ENCODE assay signal across 8 mouse cellular contexts in the genomic region with DNA sequence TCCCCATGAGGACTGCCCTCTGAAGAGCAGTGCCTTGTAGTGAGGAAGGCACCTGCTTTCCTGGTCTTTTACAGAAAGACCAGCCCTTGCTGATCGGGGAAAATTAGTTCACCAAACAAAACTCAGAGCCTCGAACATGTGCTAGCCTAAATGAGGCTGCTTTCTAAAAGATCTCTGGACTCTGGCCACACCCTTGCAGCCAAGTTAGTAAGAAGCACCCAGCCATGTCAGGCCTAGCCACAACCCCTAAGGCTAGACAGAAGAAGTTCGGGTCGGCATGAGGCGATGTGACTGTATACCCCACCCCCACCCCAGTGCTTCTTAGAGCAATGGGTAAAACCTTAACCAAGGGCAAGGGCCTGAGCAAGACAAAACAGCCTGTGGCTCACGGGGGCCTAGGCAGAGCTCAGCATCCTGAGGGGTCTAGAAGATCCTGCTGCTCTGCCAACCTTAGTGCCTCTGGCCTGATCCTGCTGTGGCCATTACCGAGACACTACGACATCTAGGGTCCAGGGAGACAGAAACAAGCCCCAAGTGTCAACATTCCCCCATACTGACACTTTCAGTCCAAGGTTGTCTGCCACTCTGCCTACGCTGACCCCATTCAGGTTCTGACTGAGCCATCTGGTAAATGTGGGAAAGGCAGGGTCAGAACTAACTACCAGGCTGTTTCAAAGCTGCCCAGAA. TPM values are rescaled to one million over a fixed set of nuclear protein-coding genes. Genes with fewer than 3 reads are reported as not detected.
DNase-seq lines count a peak whose midpoint lies in the region; ATAC-seq and TF ChIP-seq lines count a peak whose summit lies in the region.

No protein-coding gene starts in this region.

- no peak for ATAC-seq in hindbrain, embryonic 15.5 days (ENCODE audit: low FRiP score, low read depth)
- no peak for ATAC-seq in liver, embryonic 11.5 days (replicated peaks; ENCODE audit: low FRiP score)
- no peak for ATAC-seq in stomach, embryonic 15.5 days (ENCODE audit: insufficient read depth, low FRiP score, low read depth)
- no peak for ATAC-seq in cerebellum, adult (ENCODE audit: insufficient number of reproducible peaks, low FRiP score, low TSS enrichment)
- ATAC-seq in frontal cortex, adult (ENCODE audit: low TSS enrichment) = no peak

- H3K27me3 ChIP-seq in E14TG2a.4 (ENCODE audit: insufficient read depth, low read length) = peaks cover 24% of the 10 kb centered on the region
- H3K27me3 ChIP-seq in hindbrain, embryonic 15.5 days = no peaks in the 10 kb centered on the region
- no peaks in the 10 kb centered on the region for H3K27me3 ChIP-seq in liver, embryonic 11.5 days (replicated peaks; ENCODE audit: control insufficient read depth, insufficient read depth, low read length)
- no peaks in the 10 kb centered on the region for H3K27me3 ChIP-seq in stomach, embryonic 15.5 days (replicated peaks)

- WGBS in bone marrow, adult 2 months = 6% methylated on average over 9 of the region's 9 CpGs
- WGBS in hindbrain, embryonic 15.5 days = 70% methylated on average over 9 of the region's 9 CpGs
- 31% methylated on average over 9 of the region's 9 CpGs for WGBS in liver, embryonic 11.5 days
- 63% methylated on average over 9 of the region's 9 CpGs for WGBS in stomach, embryonic 15.5 days

- no peak for TF ChIP-seq CTCF in E14TG2a.4 (conservative IDR thresholded peaks at IDR 0.05; ENCODE audit: low read length)
- no peak for TF ChIP-seq CTCF in bone marrow, adult 2 months (IDR thresholded peaks at IDR 0.05; ENCODE audit: control insufficient read depth, insufficient read depth, low read length)

- H3K4me2 ChIP-seq in hindbrain, embryonic 15.5 days = peak overlapping the region; percentile 97
- peak overlapping the region; percentile 94 for H3K4me2 ChIP-seq in liver, embryonic 11.5 days
- peak overlapping the region; percentile 83 for H3K4me2 ChIP-seq in stomach, embryonic 15.5 days

- DNase-seq in liver, embryonic 11.5 days (ENCODE audit: low spot score) = no peak
- DNase-seq in right cerebral cortex, adult 18-20 months = no peak

- H3K27ac ChIP-seq in bone marrow, adult 2 months (ENCODE audit: control insufficient read depth, insufficient read depth, low read depth, low read length, poor library complexity) = peak overlapping the region; percentile 92
- H3K27ac ChIP-seq in hindbrain, embryonic 15.5 days (replicated peaks) = no peak overlapping the region
- H3K27ac ChIP-seq in liver, embryonic 11.5 days (ENCODE audit: low read depth, low read length) = peak overlapping the region; percentile 97
- peak overlapping the region; percentile 40; the same call in 1 of the 2 replicates for H3K27ac ChIP-seq in stomach, embryonic 15.5 days

- H3K36me3 ChIP-seq in E14TG2a.4 (ENCODE audit: insufficient read depth, low read length) = peaks cover 10% of the 10 kb centered on the region; the same call in 1 of the 2 replicates
- H3K36me3 ChIP-seq in hindbrain, embryonic 15.5 days = no peaks in the 10 kb centered on the region
- peaks cover 4% of the 10 kb centered on the region; the same call in 1 of the 2 replicates for H3K36me3 ChIP-seq in liver, embryonic 11.5 days (ENCODE audit: control insufficient read depth, insufficient read depth, low read length)
- H3K36me3 ChIP-seq in stomach, embryonic 15.5 days = 0 out of 2 replicates have a peak, but pooled peaks cover 7% of the 10 kb centered on the region

- H3K9me3 ChIP-seq in E14TG2a.4 (ENCODE audit: low read length) = no peaks in the 10 kb centered on the region
- H3K9me3 ChIP-seq in hindbrain, embryonic 15.5 days = no peaks in the 10 kb centered on the region
- H3K9me3 ChIP-seq in liver, embryonic 11.5 days (ENCODE audit: control insufficient read depth, low read length) = no peaks in the 10 kb centered on the region
- H3K9me3 ChIP-seq in stomach, embryonic 15.5 days = no peaks in the 10 kb centered on the region

- H3K4me3 ChIP-seq in E14TG2a.4 (replicated peaks; ENCODE audit: low read length) = peak overlapping the region; percentile 23; the same call in 1 of the 2 replicates
- peak overlapping the region; percentile 67 for H3K4me3 ChIP-seq in bone marrow, adult 2 months (replicated peaks; ENCODE audit: control insufficient read depth, low read depth, low read length)
- H3K4me3 ChIP-seq in hindbrain, embryonic 15.5 days = peak overlapping the region; percentile 95
- peak overlapping the region; percentile 98 for H3K4me3 ChIP-seq in liver, embryonic 11.5 days (ENCODE audit: low read depth, low read length)
- peak overlapping the region; percentile 93 for H3K4me3 ChIP-seq in stomach, embryonic 15.5 days (replicated peaks)

- peak overlapping the region; percentile 99 for H3K9ac ChIP-seq in hindbrain, embryonic 15.5 days
- peak overlapping the region; percentile 97 for H3K9ac ChIP-seq in liver, embryonic 11.5 days (ENCODE audit: low read depth, low read length)
- peak overlapping the region; percentile 16; the same call in 1 of the 2 replicates for H3K9ac ChIP-seq in stomach, embryonic 15.5 days

- TF ChIP-seq POLR2A in bone marrow, adult 2 months (IDR thresholded peaks at IDR 0.05; ENCODE audit: borderline replicate concordance, control insufficient read depth, low read depth, low read length) = no peak

- peaks cover 78% of the 10 kb centered on the region for H3K4me1 ChIP-seq in E14TG2a.4 (replicated peaks; ENCODE audit: low read depth, low read length)
- H3K4me1 ChIP-seq in bone marrow, adult 2 months (ENCODE audit: control insufficient read depth, insufficient read depth, low read length) = peaks cover 26% of the 10 kb centered on the region
- H3K4me1 ChIP-seq in hindbrain, embryonic 15.5 days (replicated peaks) = peaks cover 67% of the 10 kb centered on the region
- peaks cover 78% of the 10 kb centered on the region for H3K4me1 ChIP-seq in liver, embryonic 11.5 days (replicated peaks; ENCODE audit: control insufficient read depth, insufficient read depth, low read length)
- H3K4me1 ChIP-seq in stomach, embryonic 15.5 days = peaks cover 74% of the 10 kb centered on the region

RNA-seq across cellular contexts. Expression of gene Csk, which starts 10.1 kb away (rescaled TPM):
- 45.4 and 99.8 TPM in 2 replicates for polyA plus RNA-seq in bone marrow, adult 2 months (2011; ENCODE audit: insufficient read depth, insufficient read length, low replicate concordance, missing spikeins)
- polyA plus RNA-seq in hindbrain, embryonic 15.5 days (2015; fragmentation: Nextera tagmentation; extraction: Ambion mirVana) = 36.6 and 44.5 TPM in 2 replicates
- polyA plus RNA-seq in liver, embryonic 11.5 days (2014; fragmentation: Nextera tagmentation; extraction: Ambion mirVana) = 45.2 and 47.7 TPM in 2 replicates
- polyA plus RNA-seq in stomach, embryonic 15.5 days (2015; fragmentation: Nextera tagmentation; extraction: Ambion mirVana) = 29.6 and 29.8 TPM in 2 replicates

RNA-seq across cellular contexts. Expression of gene Lman1l, which starts 22.7 kb away (rescaled TPM):
- polyA plus RNA-seq in bone marrow, adult 2 months (2011; ENCODE audit: insufficient read depth, insufficient read length, low replicate concordance, missing spikeins) = 0.65 TPM in 1 of 2 replicates, not detected in the other
- not detected in 2 replicates for polyA plus RNA-seq in hindbrain, embryonic 15.5 days (2015; fragmentation: Nextera tagmentation; extraction: Ambion mirVana)
- not detected in 2 replicates for polyA plus RNA-seq in liver, embryonic 11.5 days (2014; fragmentation: Nextera tagmentation; extraction: Ambion mirVana)
- not detected in 2 replicates for polyA plus RNA-seq in stomach, embryonic 15.5 days (2015; fragmentation: Nextera tagmentation; extraction: Ambion mirVana)

RNA-seq across cellular contexts. Expression of gene Cplx3, which starts 37.2 kb away (rescaled TPM):
- not detected in 2 replicates for polyA plus RNA-seq in bone marrow, adult 2 months (2011; ENCODE audit: insufficient read depth, insufficient read length, low replicate concordance, missing spikeins)
- 0.19 and 1.3 TPM in 2 replicates for polyA plus RNA-seq in hindbrain, embryonic 15.5 days (2015; fragmentation: Nextera tagmentation; extraction: Ambion mirVana)
- polyA plus RNA-seq in liver, embryonic 11.5 days (2014; fragmentation: Nextera tagmentation; extraction: Ambion mirVana) = not detected in 2 replicates
- polyA plus RNA-seq in stomach, embryonic 15.5 days (2015; fragmentation: Nextera tagmentation; extraction: Ambion mirVana) = not detected in 2 replicates

RNA-seq across cellular contexts. Expression of gene Cyp1a2, which starts 40.2 kb away (rescaled TPM):
- 1.5 and 9.3 TPM in 2 replicates for polyA plus RNA-seq in bone marrow, adult 2 months (2011; ENCODE audit: insufficient read depth, insufficient read length, low replicate concordance, missing spikeins)
- not detected in 2 replicates for polyA plus RNA-seq in hindbrain, embryonic 15.5 days (2015; fragmentation: Nextera tagmentation; extraction: Ambion mirVana)
- not detected in 2 replicates for polyA plus RNA-seq in liver, embryonic 11.5 days (2014; fragmentation: Nextera tagmentation; extraction: Ambion mirVana)
- polyA plus RNA-seq in stomach, embryonic 15.5 days (2015; fragmentation: Nextera tagmentation; extraction: Ambion mirVana) = not detected in 2 replicates

RNA-seq across cellular contexts. Expression of gene Cyp1a1, which starts 44.4 kb away (rescaled TPM):
- polyA plus RNA-seq in bone marrow, adult 2 months (2011; ENCODE audit: insufficient read depth, insufficient read length, low replicate concordance, missing spikeins) = not detected in 2 replicates
- 0.05 and 0.19 TPM in 2 replicates for polyA plus RNA-seq in hindbrain, embryonic 15.5 days (2015; fragmentation: Nextera tagmentation; extraction: Ambion mirVana)
- 0.66 and 0.92 TPM in 2 replicates for polyA plus RNA-seq in liver, embryonic 11.5 days (2014; fragmentation: Nextera tagmentation; extraction: Ambion mirVana)
- 0.05 TPM in 1 of 2 replicates, not detected in the other for polyA plus RNA-seq in stomach, embryonic 15.5 days (2015; fragmentation: Nextera tagmentation; extraction: Ambion mirVana)

Comparison
In these comparisons a context has a peak if more than half of its experiments do, and no peak if none do; other contexts are left out.
1. H3K4me3 ChIP-seq: peak in every context shown above with its lines; median percentile 98 in liver, embryonic 11.5 days; 95 in hindbrain, embryonic 15.5 days; 93 in stomach, embryonic 15.5 days; 67 in bone marrow, adult 2 months; 23 in E14TG2a.4.
2. H3K9ac ChIP-seq: peak in every context shown above with its lines; median percentile 99 in hindbrain, embryonic 15.5 days; 97 in liver, embryonic 11.5 days; 16 in stomach, embryonic 15.5 days.